Mouse (Mus musculus) C2C12 (cell line): ENCODE results near the gene Setd5.

Experiments
- CEBPB ChIP-seq: IDR thresholded peaks from one replicate; pipeline ENCODE4 v1.6.1; 2011; ENCODE audit warnings: low read depth, mild to moderate bottlenecking, control low read depth, moderate library complexity
- CTCF ChIP-seq: IDR thresholded peaks from one replicate; pipeline ENCODE4 v1.5.1; 2011; ENCODE audit not compliant: control insufficient read depth, insufficient read depth, insufficient read length
- MAX ChIP-seq: IDR thresholded peaks from one replicate; pipeline ENCODE4 v1.6.1; 2011; ENCODE audit warnings: mild to moderate bottlenecking, control low read depth
- MYOD1 ChIP-seq: IDR thresholded peaks from one replicate; pipeline ENCODE4 v1.6.1; 2011; ENCODE audit warnings: low read depth; ENCODE audit not compliant: control insufficient read depth, insufficient read length
- MYOG ChIP-seq: IDR thresholded peaks from one replicate; pipeline ENCODE4 v1.6.1; 2011; ENCODE audit not compliant: control insufficient read depth, insufficient read length; ENCODE audit errors: extremely low read depth
- USF1 ChIP-seq: IDR thresholded peaks from one replicate; pipeline ENCODE4 v1.6.1; 2011; ENCODE audit warnings: low read depth, mild to moderate bottlenecking, control low read depth, moderate library complexity

- TF ChIP-seq CTCF (no peak), MAX (no peak), USF1 (no peak), MYOD1 (no peak), CEBPB (no peak), MYOG (no peak)
Observed at GRCm38 (mm10) chr6:113078031-113078721, 1.0 kb downstream of the Setd5 start.
